Mouse (Mus musculus): ENCODE results near the gene 3110082I17Rik.

- no peak for TF ChIP-seq CTCF (IDR thresholded peaks at IDR 0.05; ENCODE audit: low read depth, low read length)
- no peak for TF ChIP-seq TAL1 (conservative IDR thresholded peaks at IDR 0.05; ENCODE audit: low read depth, low read length)
- TF ChIP-seq GATA1 (IDR thresholded peaks at IDR 0.05; ENCODE audit: borderline replicate concordance, low read length), result no peak
These were observed 28.0 kb downstream of the 3110082I17Rik start for GRCm38 (mm10) chr5:139432333-139432732.
